Mouse (Mus musculus): Measurements from ENCODE around the gene H2al1o.
"Not testable (repeated sequence)": the region's sequence is repeated elsewhere in the genome, so short reads cannot be mapped to it uniquely, and the experiment has no call there.

Gene H2al1o

GRCm38 (mm10) chrX:9572309-9572708 is at the start of gene H2al1o:
H2al1o (minus strand) TSS chrX:9572409.
- not testable (repeated sequence) for DNase-seq (ENCODE audit: inconsistent age in 2 of 2, low spot score in 1 of 2)

- not testable (repeated sequence) for DNase-seq (ENCODE audit: inconsistent age in 2 of 2, low spot score in 1 of 2)
These were observed 25.8 kb upstream of the H2al1o start for GRCm38 (mm10) chrX:9598036-9598435.

- DNase-seq (ENCODE audit: inconsistent age in 2 of 2, low spot score in 1 of 2): no peak
These were observed 35.3 kb downstream of the H2al1o start for GRCm38 (mm10) chrX:9536881-9537280.

Measured in adrenal gland, adult (tissue).